Mouse (Mus musculus): Measurements from ENCODE around the gene Sytl1.

DNA sequence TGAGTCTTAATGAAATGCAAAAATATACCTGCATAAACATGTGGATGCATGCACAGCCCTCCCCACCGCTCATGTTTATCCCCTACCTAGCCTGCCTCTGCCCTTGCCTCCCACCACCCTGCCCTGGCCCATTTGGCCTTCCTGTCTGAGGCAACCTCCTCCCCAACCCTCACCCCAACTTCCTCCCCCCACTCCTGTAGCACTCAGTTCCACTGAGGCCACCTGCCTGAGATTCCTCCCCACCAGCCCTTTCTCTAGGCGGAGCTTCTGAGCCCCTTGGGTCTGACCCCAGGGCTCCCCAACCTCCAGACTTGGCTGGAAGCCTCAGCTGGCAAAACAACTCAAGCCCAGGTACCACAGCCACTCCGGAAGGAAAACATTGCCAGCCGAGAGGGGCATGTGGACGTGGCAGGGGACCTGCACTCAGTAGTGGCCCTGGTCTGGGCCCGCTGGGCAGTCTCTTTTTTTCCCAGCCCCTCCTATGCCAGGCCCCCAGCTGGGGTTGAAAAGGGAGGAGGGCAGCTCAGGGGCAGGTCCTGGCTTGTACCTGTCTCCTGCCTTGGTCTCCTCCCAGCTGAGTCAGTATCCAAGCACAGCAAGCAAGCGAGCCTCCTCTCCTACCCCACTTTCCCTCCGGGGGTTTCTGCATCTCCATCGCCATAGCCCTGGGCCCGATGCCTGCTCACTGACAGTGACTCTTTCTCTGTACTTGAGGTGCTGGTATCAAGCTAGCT is 1.1 kb downstream of the Sytl1 start:
- TF ChIP-seq CTCF (IDR thresholded peaks at IDR 0.05; ENCODE audit: extremely low read depth, insufficient read depth, low read length) (no peak), POLR2A (IDR thresholded peaks at IDR 0.05; ENCODE audit: extremely low read depth, insufficient read depth, low read length) (no peak)

All from cortical plate, adult 2 months (tissue).